Mouse (Mus musculus) heart, adult 2 months (tissue): ENCODE results near the gene Fbln7. TPM values are rescaled to one million over a fixed set of nuclear protein-coding genes. Genes with fewer than 3 reads are reported as not detected.

ENCODE experiments used
- DNase-seq, 2 experiments: peaks; one replicate each; pipeline ENCODE4 v3.0.0; 2021
- H3K27ac ChIP-seq: fragments of 200-600 bp; 2 replicates; pipeline ENCODE4 v1.8.1; 2022
- H3K27me3 ChIP-seq: fragments of 200-500 bp; 2 replicates; pipeline ENCODE4 v1.6.1; 2012; ENCODE audit warnings: mild to moderate bottlenecking, low read length, inconsistent platforms, mixed read lengths; ENCODE audit not compliant: control insufficient read depth, insufficient read depth
- H3K36me3 ChIP-seq: fragments of 200-500 bp; 2 replicates; pipeline ENCODE4 v1.6.1; 2012; ENCODE audit warnings: low read length, inconsistent platforms; ENCODE audit not compliant: control insufficient read depth, insufficient read depth
- H3K4me1 ChIP-seq: fragments of 200-500 bp; 2 replicates; pipeline ENCODE4 v1.6.1; 2011; ENCODE audit warnings: low read length; ENCODE audit not compliant: control insufficient read depth, insufficient read depth
- H3K4me3 ChIP-seq: fragments of 200-600 bp; 2 replicates; pipeline ENCODE4 v1.8.1; 2022
- H3K79me2 ChIP-seq: fragments of 200-500 bp; replicated peaks from 2 replicates; pipeline ENCODE4 v1.6.1; 2012; ENCODE audit warnings: mild to moderate bottlenecking, inconsistent platforms, low read length, moderate library complexity, mixed read lengths; ENCODE audit not compliant: control insufficient read depth, insufficient read depth
- H3K9ac ChIP-seq: fragments of 200-500 bp; 2 replicates; pipeline ENCODE4 v1.6.1; 2012; ENCODE audit warnings: low read depth, mild to moderate bottlenecking, control low read depth, inconsistent platforms, low read length, mixed read lengths
- CTCF ChIP-seq: fragments of 200-600 bp; IDR thresholded peaks from 2 replicates; pipeline ENCODE4 v1.8.1; 2022; ENCODE audit warnings: antibody characterized with exemption, mild to moderate bottlenecking, moderate library complexity
- EP300 ChIP-seq: fragments of 200-500 bp; IDR thresholded peaks from 2 replicates; pipeline ENCODE4 v1.6.1; 2011; ENCODE audit warnings: low read depth, low read length, control low read depth; ENCODE audit not compliant: insufficient read depth
- POLR2A ChIP-seq: fragments of 200-500 bp; IDR thresholded peaks from 2 replicates; pipeline ENCODE4 v1.6.1; 2011; ENCODE audit warnings: mild to moderate bottlenecking, low read depth, low read length, control low read depth; ENCODE audit not compliant: insufficient read depth
- WGBS: fragments of 180-500 bp; shearing (Covaris S2); methylation state at CpG from one replicate; pipeline ENCODE4 v1.1.7; 2018; 5-methylcytosine and 5-hydroxymethylcytosine counted together
- intact Hi-C: fragments of 180-260 bp; cut with DNase I; formaldehyde crosslinking; loops from one replicate; pipeline ENCODE4 v1.15.1; 2025
- polyA plus RNA-seq: library from polyadenylated mRNA; depleted of rRNA; stranded (reverse); fragments of >200 nt; gene quantifications from 2 replicates; pipeline ENCODE4 v1.2.3, GENCODE M21; 2012
- total RNA-seq, 2 experiments: library from RNA; stranded (reverse); gene quantifications; 2 replicates each; pipeline ENCODE4 v1.2.3; 2021

Gene Fbln7
- total and polyA plus RNA-seq, 3 experiments: 0.50 to 0.61 (median 0.61) TPM

DNA sequence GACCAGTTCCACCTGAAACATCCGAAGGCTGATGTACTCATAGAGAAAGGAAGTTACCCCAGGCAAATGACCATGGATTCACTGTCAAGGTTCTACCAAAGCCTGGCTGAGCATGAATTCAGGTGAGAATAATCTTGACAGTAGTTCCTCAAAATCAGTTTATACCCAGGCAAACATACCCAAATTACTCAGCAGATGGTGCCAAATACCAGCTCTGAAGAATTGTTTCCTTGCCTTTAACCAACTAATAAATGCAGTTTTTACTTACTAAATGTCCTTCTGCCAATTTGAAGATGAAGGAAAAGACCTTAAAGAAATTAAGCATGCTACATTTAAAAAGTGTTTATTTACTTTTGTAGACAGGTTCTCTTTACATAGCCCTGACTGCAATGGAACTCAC is 6.1 kb upstream of the Fbln7 start:
- Histone ChIP-seq H3K36me3 (no peaks in the 10 kb centered on the region), H3K27me3 (no peaks in the 10 kb centered on the region), H3K4me3 (no peak overlapping the region), H3K4me1 (no peaks in the 10 kb centered on the region), H3K79me2 (no peaks in the 10 kb centered on the region), H3K9ac (no peak overlapping the region), H3K27ac (no peak overlapping the region)
- 74% methylated on average over 1 of the region's 1 CpGs for WGBS
- intact Hi-C loops: no loop called here
- TF ChIP-seq EP300 (no peak), POLR2A (no peak), CTCF (no peak)
- DNase-seq: no peak

DNA sequence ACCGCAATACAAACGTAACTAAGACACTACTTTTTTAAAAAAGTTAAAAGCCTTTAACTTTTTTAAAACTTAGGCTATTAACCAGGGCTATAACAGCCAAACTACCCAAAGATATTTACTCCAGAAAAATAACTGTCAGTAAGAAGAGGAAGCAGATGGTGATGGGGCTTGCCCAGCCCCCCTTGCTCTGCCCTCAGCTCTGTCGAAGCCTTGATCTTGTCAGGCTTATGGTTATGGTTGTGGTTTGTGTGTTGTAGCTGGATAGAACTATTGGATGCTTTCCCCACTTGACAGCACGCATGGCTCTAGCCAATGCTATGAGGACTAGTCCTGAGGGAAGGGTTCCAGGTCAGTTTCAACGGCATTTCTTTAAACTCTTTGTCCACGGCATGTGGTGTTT is 3.8 kb upstream of the Fbln7 start:
- no peak for DNase-seq
- Histone ChIP-seq H3K36me3 (no peaks in the 10 kb centered on the region), H3K79me2 (no peaks in the 10 kb centered on the region), H3K4me1 (no peaks in the 10 kb centered on the region), H3K9ac (no peak overlapping the region), H3K27me3 (peaks cover 4% of the 10 kb centered on the region), H3K27ac (no peak overlapping the region), H3K4me3 (no peak overlapping the region)
- WGBS: 87% methylated on average over 6 of the region's 6 CpGs
- no peak for TF ChIP-seq EP300
- TF ChIP-seq POLR2A: no peak
- no peak for TF ChIP-seq CTCF
- intact Hi-C loops: no loop called here

DNA sequence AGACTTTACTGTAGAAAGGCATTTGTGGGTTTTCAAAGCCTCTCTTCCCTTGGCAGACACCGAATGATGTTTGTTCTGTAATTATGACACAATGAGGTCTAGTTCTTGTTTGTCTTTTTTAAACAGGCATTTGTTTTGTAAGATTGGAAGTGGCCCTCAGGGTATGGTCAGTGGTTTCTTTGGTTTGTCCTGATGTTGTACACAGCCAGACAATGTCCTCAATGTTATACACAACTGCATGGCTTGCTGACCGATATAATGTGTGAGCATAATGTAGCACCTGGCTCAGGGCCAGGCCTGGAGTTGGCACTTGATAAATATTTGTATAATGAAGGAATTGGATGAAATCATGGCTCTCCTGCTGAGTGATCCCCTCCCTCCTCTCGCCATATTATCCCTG is 2.9 kb upstream of the Fbln7 start:
- DNase-seq: no peak
- Histone ChIP-seq H3K4me1 (no peaks in the 10 kb centered on the region), H3K9ac (no peak overlapping the region), H3K27me3 (peaks cover 6% of the 10 kb centered on the region), H3K79me2 (no peaks in the 10 kb centered on the region), H3K27ac (no peak overlapping the region), H3K4me3 (no peak overlapping the region), H3K36me3 (no peaks in the 10 kb centered on the region)
- TF ChIP-seq CTCF (no peak), EP300 (no peak), POLR2A (no peak)
- intact Hi-C loops: loop anchor here (10.0 kb wide), 1 partner anchor 225 kb away; no protein-coding TSS in a partner anchor
- WGBS: 65% methylated on average over 3 of the region's 3 CpGs

DNA sequence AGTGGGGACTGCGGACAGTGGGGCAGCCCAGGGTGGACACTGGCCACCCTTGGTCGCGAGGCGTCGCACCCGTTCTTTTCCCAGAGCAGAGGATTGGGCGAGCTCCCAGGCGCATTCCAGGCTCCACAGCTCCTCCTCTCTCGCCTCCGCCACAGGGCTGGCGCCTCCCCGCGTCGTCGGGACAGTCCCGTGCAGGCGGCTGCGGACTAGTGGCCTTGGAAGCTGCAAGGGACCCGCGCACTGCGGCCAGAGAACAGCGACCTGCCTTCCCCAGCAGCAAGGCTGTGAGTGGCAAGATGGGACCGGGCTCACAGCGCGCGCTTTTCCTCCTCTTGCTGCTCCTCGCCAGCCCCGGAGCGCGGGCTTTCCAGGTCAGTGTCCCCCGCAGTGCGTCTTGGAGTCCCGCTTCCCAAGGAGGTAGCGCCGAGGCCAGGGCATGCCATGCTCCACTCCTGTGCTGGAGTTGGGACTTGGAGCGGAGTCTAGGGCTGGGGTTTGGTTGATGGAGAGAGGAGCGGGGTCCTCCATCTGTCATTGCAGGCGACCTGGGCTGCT is 1.1 kb downstream of the Fbln7 start:
- Histone ChIP-seq H3K4me3 (peak overlapping the region; percentile 41), H3K27ac (no peak overlapping the region), H3K27me3 (peaks cover 6% of the 10 kb centered on the region), H3K36me3 (no peaks in the 10 kb centered on the region), H3K4me1 (no peaks in the 10 kb centered on the region), H3K9ac (peak overlapping the region; percentile 53), H3K79me2 (no peaks in the 10 kb centered on the region)
- intact Hi-C loops: loop anchor here (10.0 kb wide), 1 partner anchor 221 kb away; no protein-coding TSS in a partner anchor
- peak; percentile 67 to 68 for DNase-seq
- WGBS: under 1% methylated on average over 38 of the region's 38 CpGs
- no peak for TF ChIP-seq EP300
- TF ChIP-seq CTCF: peak; percentile 51

DNA sequence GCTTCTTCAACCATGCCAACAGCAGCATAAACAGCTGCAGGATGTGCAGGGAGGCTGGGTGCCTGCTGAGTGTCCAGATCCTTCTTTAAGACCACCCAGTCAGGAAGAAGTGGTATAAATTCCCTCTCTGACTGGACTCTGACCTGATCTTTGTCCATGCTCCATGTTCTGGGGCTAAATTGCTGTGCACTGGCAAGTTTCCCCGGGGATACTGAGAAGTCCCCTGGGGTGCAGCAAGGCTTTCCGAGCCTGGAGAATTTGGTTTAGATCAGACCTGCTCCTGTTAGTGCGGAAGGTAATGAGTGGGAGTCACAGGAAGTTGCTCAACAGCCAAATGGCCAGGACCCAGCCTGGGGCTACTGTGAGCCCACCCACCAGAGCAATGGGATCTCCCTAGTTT is 2.3 kb downstream of the Fbln7 start:
- 35% methylated on average over 3 of the region's 3 CpGs for WGBS
- H3K4me1 ChIP-seq: no peaks in the 10 kb centered on the region
- intact Hi-C loops: loop anchor here (10.0 kb wide), 1 partner anchor 220 kb away; no protein-coding TSS in a partner anchor

DNA sequence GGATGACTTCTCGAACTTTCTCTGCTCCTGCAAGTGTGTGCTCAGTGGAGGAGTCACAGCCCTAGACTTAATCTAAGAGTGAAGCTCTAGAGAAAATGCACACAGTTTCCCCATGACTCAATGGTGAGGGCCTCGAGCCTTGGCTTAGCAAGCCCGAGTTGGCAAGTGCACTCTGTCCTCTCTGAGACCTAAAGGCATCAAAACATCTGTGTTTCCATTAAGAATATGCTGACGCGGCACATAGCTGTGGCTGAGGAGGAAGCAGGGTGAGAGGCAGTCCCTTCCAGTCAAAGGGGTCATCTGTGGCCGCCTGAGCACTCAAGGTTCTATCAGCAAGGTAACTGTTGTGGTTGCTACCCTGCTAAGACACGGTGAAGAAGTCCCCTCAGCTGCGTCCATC is 8.9 kb downstream of the Fbln7 start:
- no peak overlapping the region for H3K9ac ChIP-seq
- 66% methylated on average over 8 of the region's 8 CpGs for WGBS
- TF ChIP-seq CTCF (no peak), EP300 (no peak), POLR2A (no peak)
- H3K27ac ChIP-seq: no peak overlapping the region
- no peaks in the 10 kb centered on the region for H3K27me3 ChIP-seq
- no peaks in the 10 kb centered on the region for H3K36me3 ChIP-seq
- intact Hi-C loops: no loop called here
- H3K79me2 ChIP-seq: no peaks in the 10 kb centered on the region
- H3K4me1 ChIP-seq: no peaks in the 10 kb centered on the region
- DNase-seq: no peak
- no peak overlapping the region for H3K4me3 ChIP-seq

More for the DNA sequence above, 2.3 kb downstream of the Fbln7 start:
- no peak overlapping the region for H3K27ac ChIP-seq
- H3K4me3 ChIP-seq: no peak overlapping the region
- H3K9ac ChIP-seq: no peak overlapping the region
- H3K36me3 ChIP-seq: no peaks in the 10 kb centered on the region
- H3K79me2 ChIP-seq: no peaks in the 10 kb centered on the region
- DNase-seq: no peak
- peaks cover 6% of the 10 kb centered on the region for H3K27me3 ChIP-seq
- no peak for TF ChIP-seq CTCF
- no peak for TF ChIP-seq POLR2A
